Mouse (Mus musculus) embryonic fibroblast, embryonic 13.5 days (primary cell): ENCODE measurements around the gene Tmem86b.

Experiments
- CTCF ChIP-seq: IDR thresholded peaks from 2 replicates; pipeline ENCODE4 v1.5.1; 2011; ENCODE audit warnings: mild to moderate bottlenecking, control low read depth, low read length, moderate library complexity, borderline replicate concordance; ENCODE audit not compliant: insufficient read depth
- POLR2A ChIP-seq: IDR thresholded peaks from 2 replicates; pipeline ENCODE4 v1.6.1; 2011; ENCODE audit warnings: low read depth, mild to moderate bottlenecking, control low read depth, low read length, moderate library complexity

DNA sequence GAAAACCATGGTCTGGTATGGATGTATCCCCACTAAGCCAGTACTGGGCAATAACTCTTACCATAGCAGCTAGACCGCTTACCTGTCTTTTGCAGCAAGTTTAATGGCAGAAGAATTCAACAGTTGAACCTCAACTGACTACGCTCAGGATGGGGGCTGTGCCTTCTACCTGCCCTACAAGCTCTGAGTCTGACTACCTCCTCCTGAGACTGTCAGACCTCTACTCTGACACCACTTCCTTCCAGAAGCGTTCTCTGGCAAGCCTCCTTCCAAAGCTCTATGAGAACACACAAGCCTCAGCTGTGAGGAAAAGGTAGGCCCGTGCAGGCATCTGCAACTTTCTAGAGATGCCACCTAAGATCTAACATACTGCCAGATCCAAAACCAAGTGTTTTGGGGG lies 24.2 kb upstream of the Tmem86b start:
- TF ChIP-seq POLR2A (no peak), CTCF (no peak)
